Mouse (Mus musculus): ENCODE data around the gene Zfp619.
A peak's percentile ranks its signal among the peaks of the same experiment; 100 is the strongest.
"Not testable (repeated sequence)": the region's sequence is repeated elsewhere in the genome, so short reads cannot be mapped to it uniquely, and the experiment has no call there.

The Zfp619 gene

DNA sequence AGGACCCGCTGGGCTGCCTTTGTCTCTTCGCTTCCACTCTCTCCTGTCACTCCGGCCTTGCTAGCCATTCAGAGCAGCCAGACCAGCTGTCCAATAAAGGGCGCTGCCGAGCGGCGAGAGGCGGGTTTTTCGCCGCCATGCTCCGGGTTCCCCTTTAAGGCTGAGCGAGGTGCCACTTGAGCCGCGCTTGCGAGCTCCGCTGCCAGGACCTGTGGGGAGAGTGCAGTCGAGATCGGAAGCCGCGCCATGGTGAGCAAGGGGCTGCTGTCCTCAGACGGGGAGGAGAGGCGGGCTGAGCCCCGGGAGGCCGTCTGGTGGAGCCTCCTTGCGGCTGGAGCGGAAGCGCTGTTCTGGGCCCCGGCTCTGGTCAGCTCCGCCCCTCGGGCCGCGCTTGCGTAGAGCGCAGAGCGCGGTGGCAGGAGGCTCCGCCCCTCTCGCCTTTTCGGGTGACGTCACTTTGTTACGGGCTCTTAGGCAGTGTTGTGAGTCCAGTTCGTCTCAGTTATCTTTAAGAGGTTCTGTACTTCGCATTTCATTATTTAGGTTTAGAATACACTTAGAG is at the start of gene Zfp619:
Zfp619 (plus strand) TSS at position 151 of the 562 bp plus-strand sequence.
- peak; percentile 88 to 91 for DNase-seq

DNA sequence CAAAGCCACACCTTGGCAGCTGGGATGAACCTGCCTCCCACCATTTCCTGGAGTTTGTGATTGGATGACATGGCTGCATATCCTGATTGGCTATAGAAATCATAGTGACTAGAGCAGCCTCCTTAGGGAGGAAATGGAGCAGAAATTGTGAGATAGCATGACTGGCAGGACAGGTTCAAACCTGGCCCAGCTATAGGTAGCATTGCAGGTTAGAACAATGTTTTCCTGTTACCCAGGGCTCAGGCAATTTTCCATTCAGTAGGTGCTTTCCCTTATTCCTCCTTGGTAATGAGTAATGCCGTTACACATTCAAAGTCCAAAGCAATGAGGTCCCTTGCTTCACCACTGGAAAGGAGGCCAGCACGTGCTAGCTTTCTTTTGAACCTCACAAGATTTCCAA is 38.6 kb upstream of the Zfp619 start:
- DNase-seq, result no peak

DNA sequence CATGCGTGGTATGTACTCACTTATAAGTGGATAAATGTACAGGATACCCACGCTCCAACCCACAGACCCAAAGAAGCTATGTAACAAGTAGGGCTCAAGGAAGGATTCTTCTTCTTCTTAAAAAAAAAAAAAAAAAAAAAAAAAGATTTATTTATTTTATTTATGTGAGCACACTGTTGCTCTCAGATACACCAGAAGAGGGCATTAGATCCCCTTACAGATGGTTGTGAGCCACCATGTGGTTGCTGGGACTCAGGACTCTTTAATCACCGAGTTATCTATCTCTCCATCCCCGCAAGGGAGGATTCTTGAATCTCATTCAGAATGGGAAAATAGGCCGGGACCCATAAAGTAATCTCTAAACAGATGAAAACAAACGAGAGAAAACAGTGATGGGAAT is 33.2 kb upstream of the Zfp619 start:
- DNase-seq, result no peak

DNA sequence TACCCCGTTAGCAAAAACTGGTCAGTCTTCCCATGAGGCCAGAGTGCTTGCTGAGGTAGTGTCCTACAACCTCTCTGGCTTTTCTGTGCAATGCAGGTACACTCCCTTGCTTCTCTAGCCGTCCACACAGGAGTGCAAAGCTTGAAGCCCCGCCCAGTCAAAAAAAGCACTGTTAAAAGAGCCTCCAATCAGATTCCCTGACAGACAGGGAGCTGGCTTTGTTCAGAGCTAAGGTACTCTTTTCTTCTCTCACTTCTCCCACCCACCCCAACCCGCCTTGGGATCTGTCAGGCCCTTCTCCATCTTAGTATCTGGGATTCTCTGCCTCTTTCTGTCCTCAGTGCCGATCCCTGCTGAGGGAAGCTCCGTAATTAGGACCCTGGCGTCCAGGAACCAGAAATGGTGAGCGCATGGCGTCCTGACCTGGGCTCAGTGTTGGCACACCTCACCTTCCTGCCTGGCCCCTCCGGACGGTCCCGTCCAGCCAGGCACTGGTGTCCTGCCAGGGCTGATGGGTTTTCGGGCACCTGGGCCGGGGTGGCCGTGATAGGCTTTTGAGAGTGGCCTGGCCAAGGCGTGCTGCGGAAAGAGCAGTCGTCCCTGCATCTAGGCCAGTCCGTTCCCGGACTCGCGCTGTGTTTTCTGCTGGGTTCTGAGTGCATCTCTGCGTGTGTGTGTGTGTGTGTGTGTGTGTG is 30.3 kb upstream of the Zfp619 start:
- no peak for DNase-seq

DNA sequence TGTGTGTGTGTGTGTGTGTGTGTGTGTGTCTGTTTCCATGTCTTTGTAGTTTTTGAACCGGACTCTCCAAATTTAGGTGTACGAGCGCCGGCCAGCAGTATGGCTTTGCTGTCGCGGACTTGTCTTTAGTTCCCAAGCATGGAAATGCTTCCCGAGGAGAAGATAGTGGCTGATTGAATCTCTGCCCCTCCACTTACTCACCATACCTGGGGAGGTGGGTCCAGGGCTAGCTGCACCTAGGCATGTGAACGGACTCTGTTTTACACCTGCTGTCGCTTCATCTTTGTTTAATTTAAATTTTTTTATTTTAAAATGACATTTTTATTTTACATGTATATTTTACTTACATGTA is 29.7 kb upstream of the Zfp619 start:
- no peak for DNase-seq

DNA sequence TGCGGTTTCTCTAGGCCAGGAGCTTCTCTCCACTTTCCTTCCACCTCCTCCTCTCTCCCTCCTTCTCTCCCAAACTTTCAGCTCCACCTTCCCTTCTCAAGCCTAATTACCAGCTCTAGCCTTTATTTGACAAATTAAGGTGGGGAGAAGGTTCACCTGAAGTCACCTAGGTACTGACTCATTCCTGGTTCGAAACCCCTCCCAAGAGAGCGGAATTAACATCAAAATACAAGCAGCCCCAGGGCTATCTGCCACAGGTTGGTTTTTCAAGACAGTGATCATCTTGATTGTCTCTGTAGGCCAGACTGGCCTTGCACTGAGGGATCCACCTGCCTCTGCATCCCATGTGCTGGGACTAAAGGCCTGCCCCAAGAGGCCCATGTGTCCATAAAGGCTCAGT is 22.9 kb upstream of the Zfp619 start:
- DNase-seq, result no peak

DNA sequence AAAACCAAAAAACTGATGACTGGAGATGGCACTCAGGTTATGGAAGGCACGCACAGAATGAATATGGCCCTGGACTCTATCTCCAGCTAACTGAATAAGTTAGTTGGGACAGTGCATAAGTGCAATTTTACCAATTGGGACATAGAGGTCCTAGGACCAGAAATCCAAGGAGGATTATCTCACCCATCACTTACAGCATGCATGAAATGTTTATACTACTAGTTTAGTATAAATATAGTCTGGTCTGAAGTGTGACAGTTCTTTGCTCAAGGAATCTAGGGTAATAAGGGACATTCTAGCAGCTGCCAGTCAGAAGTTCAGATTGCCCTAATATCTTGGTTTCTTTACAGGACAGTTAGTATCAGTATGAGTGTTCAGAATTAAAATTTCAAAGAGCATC is 13.5 kb upstream of the Zfp619 start:
- DNase-seq, result no peak

DNA sequence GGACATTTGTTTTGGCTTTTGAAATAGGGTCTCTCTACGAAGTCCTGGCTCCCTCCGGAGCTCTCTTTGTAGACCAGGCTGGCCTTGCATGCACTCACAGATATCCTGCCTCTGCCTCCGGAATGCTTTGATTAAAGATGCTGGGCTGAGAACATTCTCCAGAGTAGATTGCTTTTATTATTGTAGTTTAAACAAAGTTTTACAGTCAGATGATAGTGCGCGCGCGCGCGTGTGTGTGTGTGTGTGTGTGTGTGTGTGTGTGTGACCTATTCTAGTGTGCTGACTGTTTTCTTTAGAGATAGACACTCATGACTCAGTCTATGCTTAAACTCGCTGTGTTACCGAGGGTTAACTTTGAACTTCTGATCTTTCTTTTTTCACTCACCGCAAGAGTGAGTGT is 796 bp downstream of the Zfp619 start:
- peak in 1 of 2 experiments; percentile 6 for DNase-seq

DNA sequence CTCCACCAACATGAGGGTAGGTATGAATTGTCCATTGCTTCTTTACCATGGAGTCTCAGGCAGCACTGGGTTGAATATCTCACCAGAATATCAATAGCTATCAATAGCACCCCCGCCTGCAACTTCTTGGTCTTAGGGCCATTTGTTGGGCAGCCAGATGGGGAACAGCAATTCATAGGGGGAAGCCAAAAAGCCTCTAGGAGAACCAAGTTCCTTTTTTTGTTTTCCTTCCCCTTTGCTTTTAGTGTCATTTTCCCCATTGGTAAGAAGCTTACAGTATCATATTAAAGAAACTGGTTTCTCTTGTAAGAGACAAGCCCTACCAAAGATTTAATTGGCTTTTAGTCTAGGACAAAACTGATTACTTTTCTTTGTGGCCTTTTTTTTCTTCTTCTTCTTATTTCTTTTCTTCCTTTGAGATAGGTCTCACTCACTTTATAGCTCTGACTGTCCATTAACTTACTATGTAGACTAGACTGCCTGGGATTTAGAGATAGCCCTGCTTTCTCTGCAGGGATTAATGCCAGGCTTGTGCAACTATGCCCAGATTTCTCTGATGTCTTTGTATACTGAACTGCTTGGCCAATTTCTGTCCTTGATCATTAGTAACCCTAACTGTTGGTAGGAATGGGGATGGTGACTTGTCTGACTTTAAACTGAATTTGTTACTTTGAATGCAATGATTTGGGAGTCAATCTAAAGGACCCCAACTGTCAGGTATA is 6.3 kb downstream of the Zfp619 start:
- DNase-seq, result no peak

DNA sequence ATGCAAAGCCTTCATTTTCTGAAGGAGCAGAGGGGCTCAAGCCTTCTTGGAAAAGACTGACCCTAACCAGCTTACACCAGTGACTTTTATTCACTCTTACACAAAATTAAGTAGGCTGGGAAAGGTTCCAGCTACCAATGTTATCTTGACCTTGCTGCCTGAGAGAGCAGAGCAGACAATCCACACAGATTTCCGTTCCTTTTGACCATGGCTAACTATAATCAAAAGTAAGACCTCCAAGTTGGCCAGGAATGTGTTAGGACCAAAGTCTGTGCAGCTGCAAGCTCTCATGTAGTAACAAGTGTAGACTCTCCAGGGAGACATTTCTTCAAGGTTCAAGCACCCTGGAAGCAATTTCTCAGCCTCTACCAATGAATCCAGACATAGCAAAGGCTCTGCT is 25.6 kb downstream of the Zfp619 start:
- DNase-seq, result no peak

DNA sequence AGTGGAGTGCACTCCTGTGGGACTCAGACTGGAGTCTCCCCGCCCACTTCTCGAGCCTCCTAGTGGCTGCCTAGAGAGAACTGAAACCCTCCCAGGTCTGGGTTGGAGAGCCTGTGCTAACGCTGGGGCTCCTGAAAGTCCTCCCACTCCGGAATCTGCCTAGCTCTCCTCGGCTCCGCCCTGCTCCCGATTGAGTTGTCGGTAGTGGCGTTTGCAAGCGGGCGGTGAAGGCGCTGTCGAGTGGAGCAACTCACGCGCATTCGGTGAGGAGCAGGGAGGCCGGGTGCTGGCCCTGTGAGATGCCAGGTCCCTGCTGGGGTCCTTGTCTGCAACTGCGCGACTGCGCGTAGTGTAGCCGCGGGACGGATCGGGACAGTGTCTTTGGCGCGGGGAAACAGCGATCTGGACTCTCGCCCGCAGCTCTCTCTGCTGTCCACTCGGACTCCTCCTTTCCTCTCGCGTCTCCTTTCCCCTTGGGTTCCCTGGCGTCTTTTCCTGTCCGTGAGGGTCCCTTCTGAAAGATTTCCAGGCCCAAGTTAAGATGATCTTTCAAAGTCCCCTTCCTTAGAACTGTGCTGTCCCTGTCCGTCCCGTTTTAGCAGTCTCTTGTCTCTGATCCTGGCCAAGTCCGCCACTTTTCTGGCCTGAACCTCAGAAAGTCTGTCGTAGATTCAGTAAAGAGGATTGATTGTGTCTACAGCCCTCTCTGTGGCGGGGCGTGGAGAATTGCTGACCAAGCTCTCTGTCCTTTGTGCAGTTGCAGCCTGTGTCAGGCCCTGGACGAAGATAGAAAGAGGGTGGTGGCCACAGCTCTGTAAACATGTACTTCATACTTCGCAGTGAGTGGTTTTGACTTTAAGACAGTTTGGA is 26.9 kb downstream of the Zfp619 start:
- peak; percentile 45 to 47 for DNase-seq

DNA sequence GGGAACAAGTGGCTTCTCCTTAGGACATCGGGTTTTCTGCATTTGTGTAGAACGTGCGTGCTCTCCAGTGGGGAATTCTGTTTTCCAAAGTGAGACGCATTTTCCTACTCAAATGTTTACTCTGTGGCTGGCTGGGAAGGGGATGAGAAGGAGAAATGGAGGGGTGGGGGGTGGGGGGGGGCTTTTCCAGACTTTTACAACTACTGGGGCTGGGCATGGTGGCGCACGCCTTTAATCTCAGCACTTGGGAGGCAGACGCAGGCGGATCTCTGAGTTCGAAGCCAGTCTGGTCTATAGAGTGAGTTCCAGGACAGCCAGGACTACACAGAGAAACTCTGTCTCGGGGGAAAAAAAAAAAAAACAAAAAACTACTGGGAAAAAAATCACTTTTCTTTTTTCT is 27.6 kb downstream of the Zfp619 start:
- DNase-seq, result no peak

DNA sequence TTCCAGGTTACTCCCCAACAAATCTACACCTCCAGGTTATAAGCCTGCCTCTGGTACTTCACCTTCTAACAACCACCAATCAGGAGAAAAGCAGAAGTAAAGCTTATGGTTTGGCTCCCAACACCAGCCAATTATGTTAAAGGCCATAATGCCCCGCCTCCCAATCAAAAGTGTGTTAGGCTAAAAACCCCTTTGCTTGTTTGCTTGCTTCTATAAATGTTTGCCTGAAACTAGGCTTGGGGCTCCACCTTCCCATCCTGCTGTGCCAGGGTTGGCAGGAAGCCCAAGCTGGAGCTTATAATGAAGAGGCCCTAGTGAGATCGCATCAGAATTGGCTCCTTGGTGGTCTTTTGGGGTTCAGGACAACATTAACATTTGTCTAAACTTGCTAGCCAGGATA is 31.8 kb downstream of the Zfp619 start:
- DNase-seq, result no peak

DNA sequence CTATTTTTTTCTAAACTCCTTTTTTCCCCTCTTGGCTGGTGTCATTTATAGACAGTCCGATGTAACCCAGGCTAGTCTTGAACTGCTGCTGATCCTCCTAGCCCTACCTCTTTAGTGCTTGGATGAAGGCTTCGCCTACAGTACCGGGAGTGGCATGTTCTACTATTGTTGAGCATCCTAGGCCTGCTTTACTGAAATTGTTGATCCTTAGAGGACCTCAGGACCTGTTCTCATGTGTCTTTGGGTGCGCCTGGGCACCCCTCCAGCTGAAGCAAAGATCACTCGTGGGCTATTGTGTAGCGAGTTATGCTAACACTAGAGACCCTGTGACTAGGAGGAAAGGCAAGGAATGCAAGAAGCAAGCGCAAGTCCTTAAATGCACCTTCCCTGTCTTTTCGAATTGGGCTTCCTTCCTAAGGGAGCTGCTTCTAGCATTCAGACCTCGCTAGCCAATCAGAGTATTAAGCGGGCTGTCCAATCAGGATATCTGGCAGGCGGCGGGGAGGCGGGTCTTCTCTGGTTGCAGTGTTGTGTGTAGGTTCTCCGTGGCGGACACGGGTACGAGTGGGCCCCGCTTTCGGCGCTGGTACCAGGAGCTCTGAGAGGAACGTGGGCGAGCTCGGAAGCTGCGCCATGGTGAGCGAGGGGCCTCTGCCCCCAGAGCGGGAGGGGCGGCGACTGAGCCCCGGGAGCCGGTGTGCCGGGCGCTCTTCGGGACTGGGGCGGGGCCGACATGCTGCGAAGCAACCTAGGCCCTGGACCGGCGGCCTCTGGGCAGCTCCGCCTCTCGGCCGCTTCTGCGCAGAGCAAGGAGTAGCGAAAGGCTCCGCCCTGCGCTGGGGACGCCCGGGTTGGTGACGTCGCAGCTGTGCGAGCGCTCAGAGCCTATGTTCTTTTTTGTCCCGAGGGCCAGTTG is 34.7 kb downstream of the Zfp619 start:
- peak; percentile 90 to 92 for DNase-seq

DNA sequence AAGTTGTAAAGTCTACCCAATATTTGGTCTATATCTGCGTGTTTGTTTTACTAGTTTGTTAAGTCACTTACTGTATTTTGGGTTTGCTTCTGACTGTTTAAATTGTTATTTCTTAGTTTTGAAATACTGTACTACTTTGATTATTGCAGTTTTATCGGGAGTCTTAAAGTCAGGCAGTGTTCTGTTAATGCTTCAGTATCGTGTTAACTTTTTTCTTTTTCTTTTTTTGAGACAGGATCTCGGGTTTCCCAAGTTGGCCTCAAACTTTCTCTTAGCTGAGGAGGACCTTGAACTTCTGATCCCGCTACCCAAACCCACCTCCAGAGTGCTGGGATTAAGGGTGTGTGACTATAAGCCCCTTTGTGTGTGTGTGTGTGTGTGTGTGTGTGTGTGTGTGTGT is 35.4 kb downstream of the Zfp619 start:
- DNase-seq, result no peak

DNA sequence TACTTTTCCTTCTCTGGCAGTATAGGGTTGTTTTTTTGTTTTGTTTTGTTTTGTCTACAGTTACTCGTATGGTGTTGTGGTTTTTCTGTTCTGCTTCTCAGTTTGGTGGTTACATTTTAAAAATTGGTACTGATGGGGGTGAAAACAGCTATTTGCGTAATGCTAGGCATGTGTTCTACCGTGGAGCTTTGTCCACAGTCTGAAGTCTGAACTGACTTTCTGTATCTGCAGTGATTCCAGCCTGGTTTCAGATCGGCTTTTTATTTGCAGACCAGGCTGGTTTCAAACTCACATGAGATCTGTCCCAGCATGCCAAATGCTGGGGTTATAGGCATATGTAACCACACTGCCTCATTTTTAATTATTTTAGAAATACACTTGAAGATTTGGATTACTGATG is 36.3 kb downstream of the Zfp619 start:
- no peak for DNase-seq

DNA sequence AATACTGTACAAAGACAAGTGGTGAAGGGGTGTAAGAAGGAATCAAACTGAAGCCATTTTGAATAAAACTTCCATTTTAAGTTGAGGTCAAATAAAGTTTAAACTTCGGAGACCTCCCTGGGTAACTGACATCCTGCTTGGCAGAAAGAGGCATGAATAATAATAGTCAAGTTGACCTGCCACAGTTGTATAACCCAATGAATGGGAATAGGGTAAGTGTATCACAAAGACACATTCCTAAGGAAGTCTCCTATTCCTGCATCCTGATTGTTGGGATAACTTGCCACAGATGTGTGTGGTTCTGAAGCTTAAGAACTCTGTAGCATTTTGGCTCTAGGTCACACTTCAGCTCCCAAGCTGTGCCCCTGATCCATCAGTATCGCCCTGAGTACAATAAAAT is 62.5 kb downstream of the Zfp619 start:
- DNase-seq, result no peak

DNA sequence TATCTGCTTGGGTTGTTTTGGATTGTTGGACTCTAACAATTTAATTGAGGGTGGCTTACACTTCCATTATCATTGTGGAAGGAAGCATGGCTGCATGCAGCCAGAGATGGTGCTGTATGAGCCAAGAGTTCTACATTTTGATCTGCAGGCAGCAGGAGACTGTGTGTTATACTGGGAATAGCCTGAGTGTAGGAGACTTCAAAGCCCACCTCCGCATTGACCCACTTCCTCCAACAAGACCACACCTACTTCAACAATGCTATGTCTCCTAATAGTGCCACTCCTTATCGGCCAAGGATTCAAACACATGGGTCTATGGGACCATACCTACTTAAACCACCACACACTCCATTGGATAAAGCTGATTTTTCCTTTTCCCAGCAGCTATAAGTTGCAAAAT is 63.0 kb downstream of the Zfp619 start:
- DNase-seq, result no peak

DNA sequence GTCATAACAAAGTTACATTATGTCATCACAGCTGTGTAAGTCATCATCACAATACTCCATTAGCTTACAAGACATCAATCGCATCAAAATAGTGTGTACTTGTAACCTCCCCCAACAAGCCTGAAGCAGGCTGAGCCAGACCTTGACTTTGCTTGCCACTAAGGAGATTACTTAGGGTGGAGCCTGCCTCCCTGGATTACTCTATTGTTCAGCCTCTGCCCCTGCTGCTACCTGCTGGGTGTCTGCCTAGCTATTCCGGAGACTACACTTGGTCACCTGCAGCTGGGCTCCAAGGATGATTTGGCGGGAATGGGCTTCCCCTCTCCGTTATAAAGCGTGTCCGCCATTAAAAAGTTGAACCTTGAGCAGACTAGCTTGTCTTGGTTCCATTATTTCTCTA is 69.3 kb downstream of the Zfp619 start:
- not testable (repeated sequence) for DNase-seq

DNA sequence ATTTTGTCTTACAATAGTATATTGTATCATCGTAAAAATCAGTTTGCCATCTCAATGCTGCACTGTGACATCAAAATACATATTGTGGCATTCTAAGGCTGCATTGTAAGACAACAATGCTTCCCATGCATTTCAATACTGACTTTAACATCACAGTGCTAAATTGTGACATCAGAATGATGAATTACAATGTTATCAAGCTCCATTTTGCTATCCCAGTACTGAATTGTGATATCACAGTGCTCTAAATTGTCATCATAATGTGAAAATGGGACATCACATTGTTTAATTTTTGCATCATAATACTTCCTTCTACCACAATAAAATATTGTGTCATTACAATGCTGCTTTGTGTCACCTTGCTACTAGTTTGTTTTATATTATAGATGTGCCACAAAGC is 70.5 kb downstream of the Zfp619 start:
- no peak for DNase-seq

DNA sequence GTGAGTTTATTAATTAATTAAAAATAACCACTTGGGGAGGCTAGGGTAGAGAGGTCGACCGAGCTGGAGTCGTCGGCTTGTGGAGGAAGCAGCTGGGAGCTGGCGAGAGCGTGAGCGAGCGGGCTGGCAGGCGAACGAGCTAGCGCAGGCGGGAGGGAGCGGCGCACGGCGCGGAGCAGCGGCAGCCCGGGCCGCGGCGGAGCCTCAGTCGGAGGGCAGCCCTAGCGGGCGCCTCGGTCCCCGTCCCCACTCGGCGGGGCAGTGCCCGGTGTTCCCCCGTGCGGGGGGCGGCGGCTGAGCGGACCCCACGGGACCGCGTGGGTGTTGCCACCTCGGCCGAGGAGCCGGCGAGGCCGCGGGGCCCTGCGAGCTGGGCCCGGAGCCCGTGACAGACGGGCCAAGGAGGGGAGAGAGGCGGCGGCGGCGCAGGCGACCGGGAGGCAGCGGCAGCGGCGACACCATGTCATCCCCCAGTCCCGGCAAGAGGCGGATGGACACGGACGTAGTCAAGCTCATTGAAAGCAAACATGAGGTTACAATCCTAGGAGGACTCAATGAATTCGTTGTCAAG is 71.0 kb downstream of the Zfp619 start:
- peak; percentile 4 to 6 for DNase-seq

DNA sequence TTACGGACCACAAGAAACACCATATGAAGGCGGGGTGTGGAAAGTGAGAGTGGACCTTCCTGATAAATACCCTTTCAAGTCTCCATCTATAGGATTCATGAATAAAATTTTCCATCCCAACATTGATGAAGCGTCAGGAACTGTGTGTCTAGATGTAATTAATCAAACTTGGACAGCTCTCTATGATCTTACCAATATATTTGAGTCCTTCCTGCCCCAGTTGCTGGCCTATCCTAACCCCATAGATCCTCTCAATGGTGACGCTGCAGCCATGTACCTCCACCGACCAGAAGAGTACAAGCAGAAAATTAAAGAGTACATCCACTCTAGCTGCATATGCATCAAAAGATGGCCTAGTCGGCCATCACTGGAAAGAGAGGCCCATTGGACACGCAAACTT is 71.5 kb downstream of the Zfp619 start:
- DNase-seq, result not testable (repeated sequence)

All from spleen, adult 18-20 months (tissue).